Mouse (Mus musculus) embryo, embryonic 10 days (tissue): ENCODE results near the gene Gjc1.

Experiments used
- DNase-seq: peaks from one replicate; pipeline ENCODE4 v3.0.0-alpha.2; 2015; ENCODE audit warnings: low spot score

The Gjc1 gene

GRCm38 (mm10) chr11:102814881-102815280, 4.6 kb downstream of the Gjc1 start:
- DNase-seq, result no peak

DNA sequence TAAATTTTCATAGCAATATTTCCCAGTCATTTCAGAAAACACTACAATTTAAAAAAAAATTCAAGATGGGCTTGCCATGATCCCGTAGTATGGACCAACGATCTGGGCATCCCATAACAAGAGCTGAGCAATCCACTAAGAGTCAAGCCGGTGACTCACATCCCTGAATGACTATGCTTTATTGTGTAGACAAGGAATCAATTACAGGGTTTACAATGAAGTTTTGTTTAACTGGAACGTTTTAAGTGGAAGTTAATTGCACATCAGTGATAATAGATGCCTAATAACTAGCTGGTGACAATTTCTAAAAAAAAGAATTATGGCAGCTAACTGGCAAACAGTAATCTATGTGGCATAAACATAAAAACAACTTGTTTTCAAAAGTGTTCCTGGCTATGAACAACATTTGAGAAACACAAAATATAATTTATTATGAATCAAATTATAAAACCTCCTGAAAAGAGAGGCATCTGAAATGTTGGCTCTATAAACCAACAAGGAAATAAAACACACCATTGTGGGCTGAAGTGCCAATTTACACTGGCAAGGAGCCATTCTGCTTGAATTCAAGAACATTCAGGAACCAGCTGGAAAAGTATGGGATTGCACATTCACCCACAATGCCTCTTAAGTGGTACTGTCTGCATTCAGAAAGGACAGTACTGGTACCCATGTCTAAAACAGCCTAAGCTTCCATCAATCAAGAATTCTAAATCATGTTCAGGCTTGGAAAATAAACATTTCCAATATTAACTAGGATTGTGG, 8.6 kb downstream of the Gjc1 start:
- no peak for DNase-seq

DNA sequence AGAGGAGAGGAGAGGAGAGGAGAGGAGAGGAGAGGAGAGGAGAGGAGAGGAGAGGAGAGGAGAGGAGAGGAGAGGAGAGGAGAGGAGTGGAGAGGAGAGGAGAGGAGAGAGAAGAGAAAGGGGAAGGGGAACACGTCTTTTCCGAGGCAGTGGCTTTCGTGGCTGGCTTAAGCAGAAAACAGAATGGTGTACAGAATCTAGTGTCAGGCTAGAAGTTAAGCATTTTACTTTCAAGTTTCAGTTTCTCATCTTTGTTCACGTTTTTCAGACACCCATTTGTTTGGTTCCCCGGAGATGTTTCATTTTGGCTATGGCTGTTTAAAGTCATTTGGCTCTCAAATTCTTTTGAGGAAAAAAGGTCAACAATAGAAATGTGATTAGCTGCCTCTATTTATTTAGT, 11.3 kb downstream of the Gjc1 start:
- no peak for DNase-seq

GRCm38 (mm10) chr11:102803453-102803852, 16.0 kb downstream of the Gjc1 start:
- DNase-seq, result no peak

GRCm38 (mm10) chr11:102794157-102794556, 25.3 kb downstream of the Gjc1 start:
- DNase-seq, result no peak

GRCm38 (mm10) chr11:102791682-102792445, 27.6 kb downstream of the Gjc1 start:
- no peak for DNase-seq

GRCm38 (mm10) chr11:102787688-102788177, 31.8 kb downstream of the Gjc1 start:
- DNase-seq, result no peak

DNA sequence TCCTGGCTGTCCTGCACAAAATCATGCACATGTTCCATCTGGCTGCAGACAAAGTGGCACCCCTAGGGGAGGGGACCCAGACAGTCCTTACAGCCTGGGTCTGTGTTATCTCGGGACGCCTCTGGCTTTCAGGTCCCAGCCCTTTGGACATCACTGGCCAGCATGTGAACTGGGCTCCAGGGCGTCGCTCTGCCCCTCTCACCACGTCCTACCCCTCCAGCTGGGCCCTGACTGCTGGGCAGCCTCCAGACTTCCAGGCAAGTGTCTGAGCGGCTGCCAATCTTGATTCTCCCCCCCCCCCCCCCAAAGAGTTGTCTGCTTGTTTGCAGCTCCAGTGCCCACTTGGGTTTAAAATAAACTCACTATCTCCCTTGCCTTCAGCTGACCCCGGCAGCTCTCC, 36.1 kb downstream of the Gjc1 start:
- DNase-seq, result no peak

DNA sequence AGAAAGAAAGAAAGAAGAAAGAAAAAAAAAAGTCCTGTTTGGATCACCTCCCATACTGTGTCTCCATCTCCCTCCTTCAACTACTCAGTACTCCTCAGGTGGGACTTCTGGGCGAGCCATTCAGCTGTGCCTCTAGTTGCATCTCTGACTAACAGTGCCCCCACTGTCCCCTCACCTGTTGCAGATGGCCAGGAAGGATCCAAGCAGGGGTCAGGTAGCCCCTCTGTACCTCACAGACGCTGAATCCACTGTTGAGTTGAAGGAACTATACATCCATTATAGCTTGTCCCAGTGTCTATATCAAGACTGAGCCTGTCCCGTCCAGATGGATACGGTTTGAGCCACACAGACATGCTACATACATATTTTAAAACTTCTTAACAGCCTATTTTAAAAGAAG, 38.0 kb downstream of the Gjc1 start:
- DNase-seq, result no peak

DNA sequence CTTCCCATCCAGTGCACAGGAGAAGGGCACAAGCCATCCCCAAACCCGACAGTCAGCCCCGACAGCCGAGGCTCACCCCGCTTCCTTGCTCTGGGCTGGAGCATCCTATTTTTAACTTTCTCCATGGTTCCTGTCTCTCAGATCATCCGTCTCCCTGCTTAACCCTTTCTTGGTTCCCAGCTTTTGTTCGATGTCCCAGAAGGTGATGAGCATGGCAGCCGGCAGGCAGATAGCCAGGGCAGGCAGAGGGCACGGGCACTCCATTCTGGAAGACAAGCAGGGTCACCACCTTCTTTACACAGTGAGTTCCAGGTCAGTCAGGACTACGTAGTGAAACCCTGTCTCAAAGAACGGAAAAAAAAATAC, 38.5 kb downstream of the Gjc1 start:
- no peak for DNase-seq

- DNase-seq, result no peak
Observed at GRCm38 (mm10) chr11:102780271-102780985, 39.1 kb downstream of the Gjc1 start.

DNA sequence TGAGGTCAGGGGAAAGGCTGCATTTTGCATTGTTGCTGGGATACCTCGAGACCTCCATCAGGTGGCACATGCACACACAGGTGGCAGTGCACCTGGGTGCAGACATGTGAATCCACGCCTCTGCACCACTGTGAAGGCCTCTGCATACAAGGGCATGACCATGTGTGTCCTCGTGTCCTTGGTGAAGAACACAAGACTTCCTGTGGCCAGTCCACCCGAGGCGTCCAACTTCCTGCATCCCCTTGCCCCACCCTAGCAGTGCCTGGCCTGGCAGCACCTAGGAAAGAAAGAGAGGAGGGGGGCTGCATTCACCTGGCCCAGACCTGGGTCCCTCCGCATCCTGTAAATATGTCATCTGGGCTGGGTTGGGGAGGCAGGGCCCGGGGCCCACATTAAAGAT, 39.7 kb downstream of the Gjc1 start:
- DNase-seq, result no peak

DNA sequence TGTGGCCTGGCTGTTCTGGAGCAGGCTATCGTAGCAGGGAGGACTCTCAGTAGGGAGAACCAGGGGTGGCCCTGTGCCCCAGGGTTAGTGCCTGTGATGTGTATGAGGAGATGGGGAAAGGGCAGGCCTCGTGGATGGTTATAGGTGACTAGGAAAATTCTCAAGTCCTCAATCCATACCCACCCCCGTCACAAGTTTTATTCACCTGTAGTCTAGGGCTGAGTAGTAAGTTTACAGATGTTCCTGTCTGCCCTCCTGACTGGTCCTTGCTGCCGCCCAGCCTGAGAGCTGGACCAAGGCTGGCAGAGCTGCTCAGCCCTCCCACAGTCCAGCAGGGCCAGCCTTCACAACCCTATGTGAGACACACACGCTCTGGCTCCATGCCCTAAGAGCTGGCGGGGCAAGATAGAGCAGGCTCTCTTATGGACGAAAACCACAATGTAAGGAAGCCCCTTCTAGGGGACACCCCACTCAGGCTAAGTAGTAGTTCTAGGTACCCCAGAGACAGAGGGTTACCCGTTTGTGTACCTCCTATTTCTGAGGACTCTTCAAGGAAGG, 40.3 kb downstream of the Gjc1 start:
- DNase-seq, result no peak

DNA sequence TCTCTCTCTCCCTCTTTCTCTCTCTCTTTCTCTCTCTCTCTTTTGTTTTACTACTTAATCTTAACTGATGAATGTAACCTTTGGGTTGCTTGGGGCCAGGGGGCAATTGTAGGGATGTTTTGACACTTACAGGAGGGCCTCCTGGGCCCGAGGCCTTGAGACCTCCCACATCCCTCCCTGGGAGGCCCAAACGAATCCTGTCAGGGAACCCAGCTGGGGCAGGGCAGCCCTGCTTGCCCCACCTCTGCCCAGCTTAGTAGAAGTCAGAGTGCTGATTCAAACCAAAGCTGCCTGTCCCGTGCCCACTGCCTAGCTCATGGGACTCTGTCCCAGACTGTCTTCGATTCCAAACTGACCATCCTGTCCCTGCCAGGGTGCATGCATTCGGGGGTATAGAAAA, 40.9 kb downstream of the Gjc1 start:
- DNase-seq, result no peak

- DNase-seq, result peak; percentile 47
Observed at GRCm38 (mm10) chr11:102778165-102778564, 41.3 kb downstream of the Gjc1 start.

DNA sequence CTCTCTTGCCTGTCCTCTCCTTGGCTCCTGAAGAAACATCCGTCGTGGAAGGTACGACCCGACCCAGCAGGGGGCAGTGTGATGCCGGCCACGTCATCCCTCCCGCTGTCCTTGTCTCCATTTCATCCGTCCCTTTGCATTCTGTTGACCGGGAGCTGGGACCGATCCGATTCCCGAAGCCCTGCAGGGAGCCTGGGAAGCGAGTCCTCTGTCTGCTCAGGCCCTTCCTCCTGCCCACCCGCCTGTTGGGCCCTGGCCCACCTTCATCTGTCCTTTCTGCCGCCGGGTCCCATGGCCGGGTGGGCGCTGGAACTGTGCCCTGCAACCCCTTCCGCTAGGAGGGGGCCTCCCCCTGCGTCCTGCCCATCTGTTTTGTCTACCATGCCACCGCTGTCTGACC, 41.9 kb downstream of the Gjc1 start:
- peak; percentile 89 for DNase-seq

DNA sequence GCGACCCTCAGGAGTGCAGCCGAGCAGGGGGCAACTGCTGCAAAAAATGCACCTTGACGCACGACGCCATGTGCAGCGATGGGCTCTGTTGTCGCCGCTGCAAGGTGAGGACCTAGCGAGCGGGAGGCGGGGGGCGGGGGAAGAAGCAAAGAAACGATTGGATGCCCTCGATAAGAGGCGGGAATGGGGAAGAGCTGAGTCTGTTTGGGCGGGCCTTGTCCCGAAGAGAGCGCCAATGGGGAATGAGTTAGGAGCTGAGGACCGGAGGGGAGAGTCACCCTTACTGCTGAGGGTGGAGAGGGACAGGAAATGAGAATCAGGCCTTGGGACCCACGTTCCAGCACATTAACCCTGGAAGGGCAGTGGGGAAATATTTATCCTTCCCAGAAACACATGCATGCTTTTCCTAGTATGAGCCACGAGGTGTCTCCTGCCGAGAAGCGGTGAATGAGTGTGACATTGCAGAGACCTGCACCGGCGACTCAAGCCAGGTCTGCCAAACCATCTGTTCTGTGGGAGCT, 44.8 kb downstream of the Gjc1 start:
- DNase-seq, result peak; percentile 94

- DNase-seq, result peak; percentile 92
Observed at GRCm38 (mm10) chr11:102773713-102774611, 45.5 kb downstream of the Gjc1 start.

GRCm38 (mm10) chr11:102772771-102773700, 46.5 kb downstream of the Gjc1 start:
- peak; percentile 63 for DNase-seq
